ENCODE assay signal across 27 mouse cellular contexts in the genomic region with DNA sequence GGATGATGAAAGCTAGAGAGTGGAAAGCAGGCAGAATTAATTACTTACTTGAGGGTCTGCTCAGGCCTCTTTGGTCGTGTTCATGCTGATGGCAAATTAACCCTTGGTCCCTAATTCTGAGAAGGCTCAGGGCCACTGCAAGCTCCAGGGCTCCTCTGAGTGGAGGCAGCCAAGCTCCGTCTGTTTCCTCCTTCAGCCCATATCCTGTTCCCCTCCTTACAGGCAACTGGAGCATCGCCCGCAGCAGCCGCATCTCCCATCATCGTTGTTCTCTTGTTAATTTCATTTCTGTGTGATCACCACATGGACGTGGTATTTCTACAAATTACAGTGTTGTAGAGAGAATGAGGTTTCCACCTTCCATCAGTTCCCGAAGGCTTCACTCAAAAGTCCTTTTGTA.
DNase-seq lines count a peak whose midpoint lies in the region; ATAC-seq and TF ChIP-seq lines count a peak whose summit lies in the region.
"Had no signal": no experiment of that assay in that cellular context is flagged by ENCODE, and none has a peak within 500 bp of the region (broad histone marks: within the 10 kb centered on the region; RNA-seq: fewer than 3 reads in every experiment).

No protein-coding gene starts in this region.

- H3K4me3 ChIP-seq in cerebellum, adult 2 months (replicated peaks; ENCODE audit: insufficient read depth, low read depth, low read length): no peak overlapping the region
- H3K4me3 ChIP-seq in kidney, adult 2 months (ENCODE audit: insufficient read depth, low read depth, low read length): no peak overlapping the region
- H3K4me3 ChIP-seq: embryonic facial prominence, embryonic 10.5 days; embryonic facial prominence, embryonic 15.5 days; forebrain, embryonic 12.5 days; heart, embryonic 13.5 days; limb, embryonic 12.5 days; liver, embryonic 15.5 days; lung, embryonic 15.5 days; stomach, embryonic 15.5 days had no signal

- H3K27me3 ChIP-seq in cerebellum, adult 2 months (ENCODE audit: control insufficient read depth, insufficient read depth, low read length): no peaks in the 10 kb centered on the region
- H3K27me3 ChIP-seq in kidney, adult 2 months (replicated peaks; ENCODE audit: control insufficient read depth, insufficient read depth, low read length): no peaks in the 10 kb centered on the region
- H3K27me3 ChIP-seq: CH12.LX; embryonic facial prominence, embryonic 15.5 days; forebrain, embryonic 12.5 days; heart, embryonic 13.5 days; limb, embryonic 12.5 days; liver, embryonic 15.5 days; lung, embryonic 15.5 days; stomach, embryonic 15.5 days had no signal

- 77% methylated on average over 8 of the region's 8 CpGs for WGBS in cerebellum, adult 2 months
- 74% methylated on average over 8 of the region's 8 CpGs for WGBS in kidney, adult 2 months

- intact Hi-C loops in heart, postnatal 25 days (cut with DNase I): no loop called here

- no peak for TF ChIP-seq CTCF in cerebellum, adult 2 months (IDR thresholded peaks at IDR 0.05; ENCODE audit: borderline replicate concordance, insufficient read depth, low read depth, low read length)
- no peak for TF ChIP-seq CTCF in kidney, adult 2 months (conservative IDR thresholded peaks at IDR 0.05; ENCODE audit: insufficient read depth, insufficient read length, low read depth, low read length)

- no peak overlapping the region for H3K27ac ChIP-seq in cerebellum, adult 2 months (ENCODE audit: insufficient read depth, low read length)
- H3K27ac ChIP-seq in kidney, adult 2 months (ENCODE audit: insufficient read depth, low read depth, low read length): no peak overlapping the region
- H3K27ac ChIP-seq: embryonic facial prominence, embryonic 10.5 days; embryonic facial prominence, embryonic 15.5 days; forebrain, embryonic 12.5 days; heart, embryonic 13.5 days; hindbrain, embryonic 14.5 days; limb, embryonic 12.5 days; liver, embryonic 15.5 days; lung, embryonic 15.5 days; macrophage; stomach, embryonic 15.5 days had no signal

- TF ChIP-seq POLR2A in cerebellum, adult 2 months (IDR thresholded peaks at IDR 0.05; ENCODE audit: borderline replicate concordance, insufficient read depth, low read length): no peak
- TF ChIP-seq POLR2A in kidney, adult 2 months (IDR thresholded peaks at IDR 0.05; ENCODE audit: low read depth, low read length): no peak

- H3K36me3 ChIP-seq in kidney, adult 2 months (ENCODE audit: control insufficient read depth, insufficient read depth, low read length): no peaks in the 10 kb centered on the region
- H3K36me3 ChIP-seq: embryonic facial prominence, embryonic 10.5 days; embryonic facial prominence, embryonic 15.5 days; forebrain, embryonic 12.5 days; heart, embryonic 13.5 days; limb, embryonic 12.5 days; liver, embryonic 15.5 days; lung, embryonic 15.5 days; stomach, embryonic 15.5 days had no signal

- DNase-seq in cerebellum, postnatal 10 days: peak; percentile 30 to 38
- DNase-seq in cerebellum, adult 2 months: no peak
- peak; percentile 90 for DNase-seq in heart, adult 11 months
- DNase-seq in heart, postnatal 25 days (ENCODE audit: low spot score): no peak
- DNase-seq in kidney, postnatal 14 days: peak; percentile 39
- DNase-seq in kidney, adult 2 months: no peak
- no peak for DNase-seq in right cerebral cortex, adult 18-20 months
- DNase-seq: adrenal gland, adult 8-10 months; cerebellum, adult 8-10 months; forebrain, postnatal 0 days; layer of hippocampus, adult 9-11 months; midbrain, embryonic 14.5 days; right cerebral cortex, postnatal 14 days had no signal

- no peaks in the 10 kb centered on the region for H3K4me1 ChIP-seq in cerebellum, adult 2 months (ENCODE audit: control insufficient read depth, insufficient read depth, low read length)
- H3K4me1 ChIP-seq in kidney, adult 2 months (ENCODE audit: control insufficient read depth, insufficient read depth, low read length): no peaks in the 10 kb centered on the region
- H3K4me1 ChIP-seq: embryonic facial prominence, embryonic 15.5 days; heart, embryonic 13.5 days; limb, embryonic 12.5 days; liver, embryonic 15.5 days; lung, embryonic 15.5 days; stomach, embryonic 15.5 days had no signal

- ATAC-seq in common myeloid progenitor, adult 5-6 weeks (replicated peaks; ENCODE audit: low read depth, poor library complexity, severe bottlenecking): peak; percentile 78
- ATAC-seq: activated CD4-positive, CD25-positive, alpha-beta regulatory T cell, adult 4 months; forebrain, postnatal 0 days; intestine, postnatal 0 days had no signal

Comparison
In these comparisons a context has a peak if more than half of its experiments do, and no peak if none do; other contexts are left out.
1. DNase-seq: peak in cerebellum, postnatal 10 days (2 of 2), heart, adult 11 months (single experiment) and kidney, postnatal 14 days (single experiment); none in cerebellum, adult 2 months (0 of 2), heart, postnatal 25 days (single experiment), kidney, adult 2 months (single experiment) and right cerebral cortex, adult 18-20 months (single experiment).